Mouse (Mus musculus) megakaryocyte, embryonic 14.5 days (primary cell): ENCODE measurements around the gene Gab3.

Source experiments
- FLI1 ChIP-seq: IDR thresholded peaks from 2 replicates; pipeline ENCODE4 v1.6.1; 2012; ENCODE audit warnings: low read length, inconsistent platforms, mixed read lengths
- GATA1 ChIP-seq: IDR thresholded peaks from 3 replicates; pipeline ENCODE4 v1.6.1; 2012; ENCODE audit warnings: mixed read lengths, low read length, inconsistent platforms, borderline replicate concordance

- TF ChIP-seq GATA1 (no peak), FLI1 (no peak)
Observed at GRCm38 (mm10) chrX:75036626-75037025, 48.6 kb downstream of the Gab3 start.
